Mouse (Mus musculus): Measurements from ENCODE around the gene Gm20388. TPM values are rescaled to one million over a fixed set of nuclear protein-coding genes. Genes with fewer than 3 reads are reported as not detected.
A peak's percentile ranks its signal among the peaks of the same experiment; 100 is the strongest.

Gm20388 gene
- polyA plus RNA-seq, 1 experiment from 2014 or later, result not detected

DNA sequence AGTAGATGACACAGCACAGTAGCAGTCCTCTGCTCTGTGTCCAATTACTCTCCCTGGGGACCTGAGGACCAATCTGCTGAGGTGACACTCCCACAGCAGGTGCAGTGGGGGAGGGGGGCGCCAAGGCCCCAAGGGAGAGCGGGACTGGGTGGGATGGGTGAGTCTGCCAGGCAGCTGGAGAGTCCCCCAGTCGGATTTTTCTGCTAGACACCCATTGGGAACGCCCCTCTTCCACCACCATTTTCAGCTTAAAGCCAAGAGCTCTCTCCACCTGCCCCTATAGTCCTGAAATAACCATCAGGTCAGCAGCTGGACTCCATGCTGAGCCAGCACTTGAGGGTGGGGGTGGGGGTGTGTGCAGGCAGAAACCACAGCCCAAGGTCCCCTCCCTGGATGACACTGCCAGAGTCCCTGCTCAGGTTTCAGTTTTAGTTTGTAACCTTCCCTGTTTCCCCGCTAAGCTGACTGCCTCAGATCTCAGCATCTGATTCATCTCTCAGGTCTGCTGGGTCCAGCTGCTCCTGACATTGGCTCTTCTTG is 525.9 kb downstream of the Gm20388 start:
- Histone ChIP-seq H3K4me1 (replicated peaks; ENCODE audit: control insufficient read depth, insufficient read depth, low read length) (peaks cover 19% of the 10 kb centered on the region), H3K4me3 (ENCODE audit: low read length) (no peak overlapping the region), H3K4me2 (ENCODE audit: low read depth, low read length) (no peak overlapping the region)

GRCm38 (mm10) chr8:120437207-120437606 is 526.6 kb downstream of the Gm20388 start:
- Histone ChIP-seq H3K4me1 (replicated peaks; ENCODE audit: control insufficient read depth, insufficient read depth, low read length) (peaks cover 26% of the 10 kb centered on the region), H3K4me2 (ENCODE audit: low read depth, low read length) (no peak overlapping the region), H3K36me3 (ENCODE audit: control insufficient read depth, insufficient read depth, low read length) (no peaks in the 10 kb centered on the region), H3K27ac (ENCODE audit: low read length) (no peak overlapping the region), H3K27me3 (ENCODE audit: control insufficient read depth, insufficient read depth, low read depth, low read length) (no peaks in the 10 kb centered on the region), H3K4me3 (ENCODE audit: low read length) (no peak overlapping the region), H3K9ac (ENCODE audit: low read length) (no peak overlapping the region), H3K9me3 (ENCODE audit: control insufficient read depth, low read length) (no peaks in the 10 kb centered on the region)
- ATAC-seq (ENCODE audit: low read depth), result no peak
- WGBS, result 65% methylated on average over 1 of the region's 1 CpGs

More for the DNA sequence above, 525.9 kb downstream of the Gm20388 start:
- WGBS, result 45% methylated on average over 5 of the region's 5 CpGs
- Histone ChIP-seq H3K27ac (ENCODE audit: low read length) (no peak overlapping the region), H3K9ac (ENCODE audit: low read length) (no peak overlapping the region), H3K27me3 (ENCODE audit: control insufficient read depth, insufficient read depth, low read depth, low read length) (no peaks in the 10 kb centered on the region), H3K9me3 (ENCODE audit: control insufficient read depth, low read length) (no peaks in the 10 kb centered on the region), H3K36me3 (ENCODE audit: control insufficient read depth, insufficient read depth, low read length) (no peaks in the 10 kb centered on the region)
- no peak for ATAC-seq (ENCODE audit: low read depth)

DNA sequence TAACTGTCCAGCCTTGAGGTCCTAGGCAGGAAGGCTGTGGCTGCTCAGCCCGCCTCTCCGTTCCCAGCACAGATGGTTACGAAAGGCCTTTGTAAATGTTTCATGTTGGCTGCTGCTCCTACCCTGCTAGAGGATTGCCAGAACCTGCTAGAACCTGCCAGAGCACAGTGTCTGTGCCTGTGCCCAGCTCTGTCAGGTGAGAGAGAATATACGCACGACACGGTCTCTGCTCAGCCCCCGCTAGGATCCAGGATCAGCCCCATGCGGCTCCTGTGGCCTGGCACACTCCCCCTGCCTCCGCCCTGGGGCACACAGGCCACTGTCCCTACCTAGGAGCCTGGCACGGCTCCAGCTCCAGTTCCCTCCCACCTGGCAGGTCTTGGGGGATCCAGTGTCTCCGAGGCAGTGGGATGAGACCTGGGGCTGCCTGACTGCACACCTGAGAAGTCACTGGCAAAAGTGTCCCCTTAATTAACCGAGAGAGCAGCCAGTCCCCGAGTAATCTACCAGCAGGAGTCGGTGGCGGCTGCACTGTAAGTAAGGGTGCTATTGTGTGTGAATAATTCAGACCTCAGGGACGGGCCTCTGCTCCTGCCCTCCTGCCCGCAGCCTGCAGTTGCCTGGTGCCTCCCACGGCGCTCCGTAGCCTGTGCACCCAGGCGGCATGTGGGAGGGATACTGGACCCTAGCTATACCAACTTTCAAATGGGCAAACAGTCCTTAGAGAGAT is 527.2 kb downstream of the Gm20388 start:
- H3K27ac ChIP-seq (ENCODE audit: low read length), result no peak overlapping the region
- H3K27me3 ChIP-seq (ENCODE audit: control insufficient read depth, insufficient read depth, low read depth, low read length), result no peaks in the 10 kb centered on the region
- no peaks in the 10 kb centered on the region for H3K9me3 ChIP-seq (ENCODE audit: control insufficient read depth, low read length)
- H3K4me1 ChIP-seq (replicated peaks; ENCODE audit: control insufficient read depth, insufficient read depth, low read length), result peaks cover 32% of the 10 kb centered on the region
- no peak overlapping the region for H3K4me2 ChIP-seq (ENCODE audit: low read depth, low read length)
- ATAC-seq (ENCODE audit: low read depth), result 0 out of 2 replicates have a peak, but pooled peaks have one; percentile 8
- H3K36me3 ChIP-seq (ENCODE audit: control insufficient read depth, insufficient read depth, low read length), result no peaks in the 10 kb centered on the region
- 77% methylated on average over 21 of the region's 21 CpGs for WGBS
- no peak overlapping the region for H3K9ac ChIP-seq (ENCODE audit: low read length)
- no peak overlapping the region for H3K4me3 ChIP-seq (ENCODE audit: low read length)

DNA sequence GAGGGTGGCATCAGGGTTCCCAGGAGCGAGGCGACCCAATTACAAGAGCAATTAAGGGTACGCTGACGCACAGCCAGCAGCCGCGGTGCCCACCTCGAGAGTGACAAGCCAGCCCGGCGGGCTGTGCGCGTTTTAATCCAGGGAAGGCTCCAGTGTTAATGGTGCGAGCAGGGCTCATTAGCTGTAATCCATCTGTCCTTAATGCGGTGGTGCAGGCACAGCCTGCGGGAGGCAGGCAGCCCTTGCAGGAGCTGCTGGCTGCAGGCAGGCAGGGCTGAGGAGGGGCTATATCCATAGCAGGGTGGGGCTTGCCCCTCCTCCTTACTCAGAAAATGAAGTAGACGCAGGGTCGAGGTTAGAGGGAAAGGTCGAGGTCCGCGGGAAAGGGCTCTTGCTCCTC is 528.7 kb downstream of the Gm20388 start:
- Histone ChIP-seq H3K4me2 (ENCODE audit: low read depth, low read length) (no peak overlapping the region), H3K4me3 (ENCODE audit: low read length) (no peak overlapping the region), H3K27ac (ENCODE audit: low read length) (no peak overlapping the region), H3K9me3 (ENCODE audit: control insufficient read depth, low read length) (no peaks in the 10 kb centered on the region), H3K36me3 (ENCODE audit: control insufficient read depth, insufficient read depth, low read length) (no peaks in the 10 kb centered on the region), H3K9ac (ENCODE audit: low read length) (no peak overlapping the region), H3K27me3 (ENCODE audit: control insufficient read depth, insufficient read depth, low read depth, low read length) (no peaks in the 10 kb centered on the region), H3K4me1 (replicated peaks; ENCODE audit: control insufficient read depth, insufficient read depth, low read length) (peaks cover 34% of the 10 kb centered on the region)
- 37% methylated on average over 19 of the region's 19 CpGs for WGBS
- ATAC-seq (ENCODE audit: low read depth), result no peak

GRCm38 (mm10) chr8:120440739-120441138 is 530.1 kb downstream of the Gm20388 start:
- 83% methylated on average over 12 of the region's 12 CpGs for WGBS
- no peaks in the 10 kb centered on the region for H3K9me3 ChIP-seq (ENCODE audit: control insufficient read depth, low read length)
- H3K27me3 ChIP-seq (ENCODE audit: control insufficient read depth, insufficient read depth, low read depth, low read length), result no peaks in the 10 kb centered on the region
- no peak overlapping the region for H3K4me2 ChIP-seq (ENCODE audit: low read depth, low read length)
- H3K36me3 ChIP-seq (ENCODE audit: control insufficient read depth, insufficient read depth, low read length), result no peaks in the 10 kb centered on the region
- no peak overlapping the region for H3K27ac ChIP-seq (ENCODE audit: low read length)
- peaks cover 34% of the 10 kb centered on the region for H3K4me1 ChIP-seq (replicated peaks; ENCODE audit: control insufficient read depth, insufficient read depth, low read length)
- no peak overlapping the region for H3K4me3 ChIP-seq (ENCODE audit: low read length)
- no peak for ATAC-seq (ENCODE audit: low read depth)
- no peak overlapping the region for H3K9ac ChIP-seq (ENCODE audit: low read length)

- Histone ChIP-seq H3K27me3 (ENCODE audit: control insufficient read depth, insufficient read depth, low read depth, low read length) (no peaks in the 10 kb centered on the region), H3K4me3 (ENCODE audit: low read length) (no peak overlapping the region), H3K36me3 (ENCODE audit: control insufficient read depth, insufficient read depth, low read length) (no peaks in the 10 kb centered on the region), H3K27ac (ENCODE audit: low read length) (peak overlapping the region; percentile 33), H3K9me3 (ENCODE audit: control insufficient read depth, low read length) (no peaks in the 10 kb centered on the region), H3K4me2 (ENCODE audit: low read depth, low read length) (no peak overlapping the region), H3K9ac (ENCODE audit: low read length) (no peak overlapping the region; the same call in 1 of the 2 replicates), H3K4me1 (replicated peaks; ENCODE audit: control insufficient read depth, insufficient read depth, low read length) (peaks cover 28% of the 10 kb centered on the region)
- WGBS, result 70% methylated on average over 6 of the region's 6 CpGs
- no peak for ATAC-seq (ENCODE audit: low read depth)
Observed at GRCm38 (mm10) chr8:120441637-120442036, 531.0 kb downstream of the Gm20388 start.

DNA sequence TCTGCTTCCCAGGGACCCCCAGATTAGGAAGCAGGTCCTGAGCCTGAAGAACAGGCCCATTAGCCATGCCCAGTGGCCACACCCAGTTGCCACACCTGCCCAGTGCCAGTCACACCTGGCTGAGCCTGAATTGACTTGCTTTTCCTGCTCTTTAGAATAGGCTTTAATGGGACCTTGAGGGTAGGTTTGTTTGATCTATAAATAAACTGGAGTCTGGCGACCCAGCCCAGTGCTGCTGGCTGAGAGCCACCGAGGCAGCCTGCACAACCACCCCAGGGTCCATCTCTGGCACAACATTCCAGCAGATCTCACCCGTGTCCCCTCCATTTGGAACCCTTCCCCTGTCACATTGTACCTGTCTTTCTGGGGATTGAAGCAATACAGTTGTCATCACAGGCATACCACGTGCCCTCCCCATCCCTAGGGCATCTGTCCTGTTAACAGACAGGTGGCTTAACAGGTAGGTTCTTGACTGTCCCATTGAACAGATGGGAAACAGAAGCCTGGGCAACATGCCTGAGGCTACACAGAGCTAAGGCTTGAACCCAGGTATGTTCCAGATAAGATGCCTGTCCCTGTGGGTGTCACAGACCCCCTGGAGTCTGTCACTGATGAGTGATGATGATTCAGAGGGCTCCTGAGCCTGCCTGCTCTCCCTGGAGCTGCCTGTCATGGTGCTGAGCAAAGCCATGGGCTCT is 531.8 kb downstream of the Gm20388 start:
- Histone ChIP-seq H3K27me3 (ENCODE audit: control insufficient read depth, insufficient read depth, low read depth, low read length) (no peaks in the 10 kb centered on the region), H3K9ac (ENCODE audit: low read length) (no peak overlapping the region), H3K36me3 (ENCODE audit: control insufficient read depth, insufficient read depth, low read length) (no peaks in the 10 kb centered on the region), H3K9me3 (ENCODE audit: control insufficient read depth, low read length) (no peaks in the 10 kb centered on the region), H3K4me3 (ENCODE audit: low read length) (no peak overlapping the region), H3K4me2 (ENCODE audit: low read depth, low read length) (no peak overlapping the region), H3K27ac (ENCODE audit: low read length) (peak overlapping the region; percentile 47), H3K4me1 (replicated peaks; ENCODE audit: control insufficient read depth, insufficient read depth, low read length) (peaks cover 25% of the 10 kb centered on the region)
- 23% methylated on average over 4 of the region's 4 CpGs for WGBS
- peak; percentile 74 for ATAC-seq (ENCODE audit: low read depth)

DNA sequence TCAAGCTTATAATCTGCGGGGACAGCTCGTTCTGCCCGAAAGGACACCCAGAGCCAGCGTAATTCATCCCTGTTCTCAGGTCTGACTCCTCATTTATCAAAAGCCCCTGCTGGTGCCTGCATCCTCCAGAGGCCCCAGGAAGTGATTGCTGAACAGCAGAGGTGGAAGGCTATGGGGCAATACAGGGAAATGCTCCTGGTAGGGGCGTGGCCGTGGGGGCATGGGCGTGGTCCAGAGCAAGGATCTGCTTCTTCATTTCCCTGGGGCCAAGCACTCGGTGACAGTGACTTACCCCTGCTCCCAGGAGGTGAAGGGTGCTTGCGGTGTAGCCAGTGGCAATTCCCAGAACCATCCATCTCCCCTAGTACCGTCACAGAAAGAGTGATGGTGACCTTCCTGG is 534.6 kb downstream of the Gm20388 start:
- ATAC-seq (ENCODE audit: low read depth), result no peak
- Histone ChIP-seq H3K4me3 (ENCODE audit: low read length) (no peak overlapping the region), H3K4me1 (replicated peaks; ENCODE audit: control insufficient read depth, insufficient read depth, low read length) (peaks cover 33% of the 10 kb centered on the region), H3K27ac (ENCODE audit: low read length) (no peak overlapping the region), H3K27me3 (ENCODE audit: control insufficient read depth, insufficient read depth, low read depth, low read length) (no peaks in the 10 kb centered on the region; the same call in 1 of the 2 replicates), H3K9ac (ENCODE audit: low read length) (no peak overlapping the region), H3K36me3 (ENCODE audit: control insufficient read depth, insufficient read depth, low read length) (no peaks in the 10 kb centered on the region), H3K9me3 (ENCODE audit: control insufficient read depth, low read length) (no peaks in the 10 kb centered on the region), H3K4me2 (ENCODE audit: low read depth, low read length) (no peak overlapping the region)
- 53% methylated on average over 10 of the region's 10 CpGs for WGBS

GRCm38 (mm10) chr8:120448131-120448530 is 537.5 kb downstream of the Gm20388 start:
- Histone ChIP-seq H3K4me3 (ENCODE audit: low read length) (no peak overlapping the region), H3K36me3 (ENCODE audit: control insufficient read depth, insufficient read depth, low read length) (no peaks in the 10 kb centered on the region), H3K27me3 (ENCODE audit: control insufficient read depth, insufficient read depth, low read depth, low read length) (no peaks in the 10 kb centered on the region; the same call in 1 of the 2 replicates), H3K9me3 (ENCODE audit: control insufficient read depth, low read length) (no peaks in the 10 kb centered on the region), H3K4me2 (ENCODE audit: low read depth, low read length) (no peak overlapping the region), H3K27ac (ENCODE audit: low read length) (no peak overlapping the region), H3K4me1 (replicated peaks; ENCODE audit: control insufficient read depth, insufficient read depth, low read length) (peaks cover 14% of the 10 kb centered on the region), H3K9ac (ENCODE audit: low read length) (no peak overlapping the region)
- WGBS, result 61% methylated on average over 6 of the region's 6 CpGs
- no peak for ATAC-seq (ENCODE audit: low read depth)
